Mouse (Mus musculus) liver, embryonic 12.5 days (tissue): ENCODE results near the gene Krt34. TPM values are rescaled to one million over a fixed set of nuclear protein-coding genes. Genes with fewer than 3 reads are reported as not detected.

Experiments used
- ATAC-seq: fragments of 200-750 bp; cut with Nextera tagmentation; 2 replicates; pipeline ENCODE4 v1.8.0; 2017; ENCODE audit warnings: moderate number of reproducible peaks, mild to moderate bottlenecking, moderate library complexity
- H3K27ac ChIP-seq: fragments of 300-500 bp; sonication (generic); 2 replicates; pipeline ENCODE4 v1.5.1; 2016; ENCODE audit warnings: mild to moderate bottlenecking
- H3K27me3 ChIP-seq: fragments of 300-500 bp; sonication (generic); replicated peaks from 2 replicates; pipeline ENCODE4 v1.6.1; 2016; ENCODE audit warnings: mild to moderate bottlenecking, moderate library complexity
- H3K36me3 ChIP-seq: fragments of 300-500 bp; sonication (generic); 2 replicates; pipeline ENCODE4 v1.6.1; 2016; ENCODE audit warnings: mild to moderate bottlenecking, moderate library complexity
- H3K4me1 ChIP-seq: fragments of 300-500 bp; sonication (generic); 2 replicates; pipeline ENCODE4 v1.6.1; 2016
- H3K4me2 ChIP-seq: fragments of 300-500 bp; sonication (generic); 2 replicates; pipeline ENCODE4 v1.6.1; 2016; ENCODE audit warnings: mild to moderate bottlenecking, moderate library complexity
- H3K4me3 ChIP-seq: fragments of 300-500 bp; sonication (generic); 2 replicates; pipeline ENCODE4 v1.5.1; 2016; ENCODE audit warnings: mild to moderate bottlenecking, moderate library complexity
- H3K9ac ChIP-seq: fragments of 300-500 bp; sonication (generic); 2 replicates; pipeline ENCODE4 v1.6.1; 2016; ENCODE audit warnings: mild to moderate bottlenecking, moderate library complexity
- H3K9me3 ChIP-seq: fragments of 300-500 bp; sonication (generic); replicated peaks from 2 replicates; pipeline ENCODE4 v1.6.1; 2016; ENCODE audit warnings: mild to moderate bottlenecking, moderate library complexity
- WGBS: fragments of 180-500 bp; shearing (Covaris S2); methylation state at CpG from one replicate; pipeline ENCODE4 v1.1.7; 2016; ENCODE audit not compliant: insufficient replicate concordance; 5-methylcytosine and 5-hydroxymethylcytosine counted together
- polyA plus RNA-seq: library from polyadenylated mRNA; unstranded; fragments of >200 nt; fragmentation: Nextera tagmentation; extraction: Ambion mirVana; gene quantifications from 2 replicates; pipeline ENCODE4 v1.2.1, GENCODE M21; 2016

Krt34 gene
- not detected in 2 replicates for polyA plus RNA-seq

GRCm38 (mm10) chr11:100041454-100041853 is at the start of gene Krt34:
TSS of gene Krt34 (minus strand) at chr11:100041554.
- no peak for ATAC-seq
- no peaks in the 10 kb centered on the region for H3K36me3 ChIP-seq
- no peak within 1 kb of the TSS for H3K4me2 ChIP-seq
- H3K9ac ChIP-seq: no peak within 1 kb of the TSS
- H3K27ac ChIP-seq: no peak within 1 kb of the TSS
- H3K9me3 ChIP-seq: no peaks in the 10 kb centered on the region
- no peak within 1 kb of the TSS for H3K4me3 ChIP-seq
- no peaks in the 10 kb centered on the region for H3K27me3 ChIP-seq
- 72% methylated on average over 6 of the region's 6 CpGs for WGBS
- no peaks in the 10 kb centered on the region for H3K4me1 ChIP-seq

- WGBS: 45% methylated on average over 7 of the region's 7 CpGs
- Histone ChIP-seq H3K36me3 (no peaks in the 10 kb centered on the region), H3K4me3 (no peak overlapping the region), H3K27ac (no peak overlapping the region), H3K4me1 (no peaks in the 10 kb centered on the region), H3K4me2 (no peak overlapping the region), H3K9me3 (no peaks in the 10 kb centered on the region), H3K9ac (no peak overlapping the region), H3K27me3 (no peaks in the 10 kb centered on the region)
- no peak for ATAC-seq
Observed at GRCm38 (mm10) chr11:100088378-100089025, 47.1 kb upstream of the Krt34 start.

GRCm38 (mm10) chr11:100087861-100088260 is 46.5 kb upstream of the Krt34 start, which contains the start of gene Krt32:
TSS of gene Krt32 (minus strand) at chr11:100088226.
- Histone ChIP-seq H3K9ac (no peak within 1 kb of the TSS), H3K27me3 (no peaks in the 10 kb centered on the region), H3K27ac (no peak within 1 kb of the TSS), H3K9me3 (no peaks in the 10 kb centered on the region), H3K4me1 (no peaks in the 10 kb centered on the region), H3K4me2 (no peak within 1 kb of the TSS), H3K36me3 (no peaks in the 10 kb centered on the region), H3K4me3 (no peak within 1 kb of the TSS)
- ATAC-seq: no peak
- 76% methylated on average over 10 of the region's 10 CpGs for WGBS

GRCm38 (mm10) chr11:100073873-100074272 is 32.5 kb upstream of the Krt34 start:
- Histone ChIP-seq H3K4me2 (no peak overlapping the region), H3K4me3 (no peak overlapping the region), H3K9me3 (no peaks in the 10 kb centered on the region), H3K27ac (no peak overlapping the region), H3K36me3 (no peaks in the 10 kb centered on the region), H3K27me3 (no peaks in the 10 kb centered on the region), H3K4me1 (no peaks in the 10 kb centered on the region), H3K9ac (no peak overlapping the region)
- no peak for ATAC-seq
- 28% methylated on average over 1 of the region's 1 CpGs for WGBS

- Histone ChIP-seq H3K4me3 (no peak overlapping the region), H3K36me3 (no peaks in the 10 kb centered on the region), H3K9me3 (no peaks in the 10 kb centered on the region), H3K4me2 (no peak overlapping the region), H3K4me1 (no peaks in the 10 kb centered on the region), H3K9ac (no peak overlapping the region), H3K27ac (no peak overlapping the region), H3K27me3 (no peaks in the 10 kb centered on the region)
- 75% methylated on average over 17 of the region's 17 CpGs for WGBS
- ATAC-seq: no peak
Observed at GRCm38 (mm10) chr11:100067293-100068036, 26.1 kb upstream of the Krt34 start.

GRCm38 (mm10) chr11:100066236-100067010 is 25.1 kb upstream of the Krt34 start:
- no peak overlapping the region for H3K4me3 ChIP-seq
- H3K27ac ChIP-seq: no peak overlapping the region
- ATAC-seq: no peak
- H3K4me2 ChIP-seq: no peak overlapping the region
- H3K9ac ChIP-seq: no peak overlapping the region
- 69% methylated on average over 12 of the region's 12 CpGs for WGBS
- no peaks in the 10 kb centered on the region for H3K4me1 ChIP-seq
- H3K9me3 ChIP-seq: no peaks in the 10 kb centered on the region
- H3K36me3 ChIP-seq: no peaks in the 10 kb centered on the region
- H3K27me3 ChIP-seq: no peaks in the 10 kb centered on the region

GRCm38 (mm10) chr11:100058875-100059274 is 17.5 kb upstream of the Krt34 start:
- no peaks in the 10 kb centered on the region for H3K27me3 ChIP-seq
- H3K4me1 ChIP-seq: no peaks in the 10 kb centered on the region
- no peak for ATAC-seq
- H3K36me3 ChIP-seq: no peaks in the 10 kb centered on the region
- WGBS: 67% methylated on average over 8 of the region's 8 CpGs
- no peak overlapping the region for H3K27ac ChIP-seq
- H3K4me3 ChIP-seq: no peak overlapping the region
- H3K9me3 ChIP-seq: no peaks in the 10 kb centered on the region
- H3K9ac ChIP-seq: no peak overlapping the region
- no peak overlapping the region for H3K4me2 ChIP-seq

- 53% methylated on average over 9 of the region's 9 CpGs for WGBS
- no peak for ATAC-seq
- no peak overlapping the region for H3K9ac ChIP-seq
- H3K4me3 ChIP-seq: no peak overlapping the region
- no peaks in the 10 kb centered on the region for H3K9me3 ChIP-seq
- H3K4me2 ChIP-seq: no peak overlapping the region
- H3K27ac ChIP-seq: no peak overlapping the region
- H3K27me3 ChIP-seq: no peaks in the 10 kb centered on the region
- H3K4me1 ChIP-seq: no peaks in the 10 kb centered on the region
- H3K36me3 ChIP-seq: no peaks in the 10 kb centered on the region
Observed at GRCm38 (mm10) chr11:100055686-100056655, 14.6 kb upstream of the Krt34 start.

GRCm38 (mm10) chr11:100050451-100050850 is 9.1 kb upstream of the Krt34 start, which contains the start of gene Krt31:
TSS of gene Krt31 (minus strand) at chr11:100050551.
- no peak within 1 kb of the TSS for H3K27ac ChIP-seq
- H3K9me3 ChIP-seq: no peaks in the 10 kb centered on the region
- H3K4me3 ChIP-seq: no peak within 1 kb of the TSS
- WGBS: 59% methylated on average over 3 of the region's 3 CpGs
- H3K4me1 ChIP-seq: no peaks in the 10 kb centered on the region
- no peak within 1 kb of the TSS for H3K4me2 ChIP-seq
- H3K27me3 ChIP-seq: no peaks in the 10 kb centered on the region
- no peaks in the 10 kb centered on the region for H3K36me3 ChIP-seq
- no peak for ATAC-seq
- H3K9ac ChIP-seq: no peak within 1 kb of the TSS

GRCm38 (mm10) chr11:100047193-100047592 is 5.8 kb upstream of the Krt34 start:
- Histone ChIP-seq H3K4me2 (no peak overlapping the region), H3K4me3 (no peak overlapping the region), H3K9me3 (no peaks in the 10 kb centered on the region), H3K9ac (no peak overlapping the region), H3K27me3 (no peaks in the 10 kb centered on the region), H3K4me1 (no peaks in the 10 kb centered on the region), H3K27ac (no peak overlapping the region), H3K36me3 (no peaks in the 10 kb centered on the region)
- WGBS: 68% methylated on average over 2 of the region's 2 CpGs
- no peak for ATAC-seq

- H3K9ac ChIP-seq: no peak overlapping the region
- no peak overlapping the region for H3K4me2 ChIP-seq
- no peak overlapping the region for H3K4me3 ChIP-seq
- H3K4me1 ChIP-seq: no peaks in the 10 kb centered on the region
- H3K27ac ChIP-seq: no peak overlapping the region
- ATAC-seq: no peak
- H3K27me3 ChIP-seq: no peaks in the 10 kb centered on the region
- no peaks in the 10 kb centered on the region for H3K9me3 ChIP-seq
- WGBS: 79% methylated on average over 6 of the region's 6 CpGs
- no peaks in the 10 kb centered on the region for H3K36me3 ChIP-seq
Observed at GRCm38 (mm10) chr11:100046303-100046866, 5.0 kb upstream of the Krt34 start.
